Mouse (Mus musculus) lung, postnatal 0 days (tissue): ENCODE data around the gene Ces1a. TPM values are rescaled to one million over a fixed set of nuclear protein-coding genes. Genes with fewer than 3 reads are reported as not detected.

Experiments used
- ATAC-seq: fragments of 200-750 bp; cut with Nextera tagmentation; 2 replicates; pipeline ENCODE4 v1.8.0; 2017; ENCODE audit warnings: moderate library complexity
- DNase-seq: peaks from one replicate; pipeline ENCODE4 v3.0.0-alpha.2; 2016; ENCODE audit warnings: low spot score
- H3K27ac ChIP-seq: fragments of 300-500 bp; sonication (generic); 2 replicates; pipeline ENCODE4 v1.5.1; 2014; ENCODE audit warnings: antibody characterized with exemption, mild to moderate bottlenecking, low read length, mixed read lengths
- H3K27me3 ChIP-seq: fragments of 300-500 bp; sonication (generic); replicated peaks from 2 replicates; pipeline ENCODE4 v1.6.1; 2014; ENCODE audit warnings: low read length, mixed read lengths; ENCODE audit not compliant: insufficient read depth
- H3K36me3 ChIP-seq: fragments of 300-500 bp; sonication (generic); 2 replicates; pipeline ENCODE4 v1.6.1; 2014; ENCODE audit warnings: low read length, mixed read lengths; ENCODE audit not compliant: insufficient read depth
- H3K4me1 ChIP-seq: fragments of 300-500 bp; sonication (generic); 2 replicates; pipeline ENCODE4 v1.6.1; 2014; ENCODE audit warnings: antibody characterized with exemption, low read depth, low read length, mixed read lengths; ENCODE audit not compliant: insufficient read depth
- H3K4me2 ChIP-seq: fragments of 300-500 bp; sonication (generic); replicated peaks from 2 replicates; pipeline ENCODE4 v1.6.1; 2014; ENCODE audit warnings: low read depth, mild to moderate bottlenecking, low read length, moderate library complexity, mixed read lengths
- H3K4me3 ChIP-seq: fragments of 300-500 bp; sonication (generic); 2 replicates; pipeline ENCODE4 v1.5.1; 2014; ENCODE audit warnings: low read depth, low read length
- H3K9ac ChIP-seq: fragments of 300-500 bp; sonication (generic); replicated peaks from 2 replicates; pipeline ENCODE4 v1.6.1; 2014; ENCODE audit warnings: low read depth, mild to moderate bottlenecking
- H3K9me3 ChIP-seq: fragments of 300-500 bp; sonication (generic); 2 replicates; pipeline ENCODE4 v1.6.1; 2016; ENCODE audit warnings: low read length, mixed read lengths
- CTCF ChIP-seq: IDR thresholded peaks from 2 replicates; pipeline ENCODE4 v1.5.1; 2016; ENCODE audit warnings: antibody characterized with exemption, mild to moderate bottlenecking
- EP300 ChIP-seq: IDR thresholded peaks from 2 replicates; pipeline ENCODE4 v1.6.1; 2016; ENCODE audit warnings: antibody characterized with exemption, mild to moderate bottlenecking, control low read depth
- WGBS: fragments of 180-500 bp; shearing (Covaris S2); extraction: QIAGEN DNeasy Blood & Tissue Kit; methylation state at CpG from one replicate; pipeline ENCODE4 v1.1.7; 2014; 5-methylcytosine and 5-hydroxymethylcytosine counted together
- polyA plus RNA-seq: library from polyadenylated mRNA; unstranded; fragments of >200 nt; fragmentation: Nextera tagmentation; extraction: Ambion mirVana; gene quantifications from 2 replicates; pipeline ENCODE4 v1.2.1, GENCODE M21; 2015

Ces1a gene
- polyA plus RNA-seq, 1 experiment from 2014 or later, result not detected

DNA sequence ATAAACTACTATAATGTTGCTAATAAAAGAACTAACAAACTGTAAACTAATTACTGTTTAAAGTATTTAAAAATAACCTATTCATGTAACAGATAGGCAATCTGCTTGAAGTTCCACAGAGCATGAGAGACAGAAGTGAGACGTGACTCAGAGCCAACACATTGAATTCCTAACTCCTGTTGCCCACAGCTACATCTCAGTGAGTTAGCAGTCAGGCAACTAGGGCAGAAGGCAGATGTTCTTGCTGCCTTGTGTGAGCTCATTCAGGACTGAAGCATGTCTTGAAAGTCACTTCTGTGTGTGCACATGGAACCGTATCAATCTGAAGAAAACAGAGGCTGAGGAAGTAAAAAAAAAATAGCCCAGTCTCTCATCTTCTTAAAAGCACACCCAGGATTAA, 7.7 kb downstream of the Ces1a start:
- Histone ChIP-seq H3K4me2 (no peak overlapping the region), H3K27me3 (no peaks in the 10 kb centered on the region), H3K27ac (no peak overlapping the region), H3K9me3 (no peaks in the 10 kb centered on the region), H3K36me3 (no peaks in the 10 kb centered on the region), H3K4me1 (no peaks in the 10 kb centered on the region), H3K9ac (no peak overlapping the region), H3K4me3 (no peak overlapping the region)
- TF ChIP-seq EP300, result no peak
- TF ChIP-seq CTCF, result no peak
- DNase-seq, result no peak
- WGBS, result 43% methylated on average over 2 of the region's 2 CpGs
- ATAC-seq, result no peak

- Histone ChIP-seq H3K27me3 (no peaks in the 10 kb centered on the region), H3K4me2 (no peak overlapping the region), H3K27ac (no peak overlapping the region), H3K4me3 (no peak overlapping the region), H3K9ac (no peak overlapping the region), H3K4me1 (no peaks in the 10 kb centered on the region), H3K36me3 (no peaks in the 10 kb centered on the region), H3K9me3 (no peaks in the 10 kb centered on the region)
- ATAC-seq, result no peak
- WGBS, result 8% methylated on average over 2 of the region's 2 CpGs
- DNase-seq, result no peak
- TF ChIP-seq EP300 (no peak), CTCF (no peak)
Observed at GRCm38 (mm10) chr8:93038831-93039230, 9.2 kb downstream of the Ces1a start.

- Histone ChIP-seq H3K27me3 (no peaks in the 10 kb centered on the region), H3K36me3 (no peaks in the 10 kb centered on the region), H3K9ac (no peak overlapping the region), H3K9me3 (no peaks in the 10 kb centered on the region), H3K4me3 (no peak overlapping the region), H3K27ac (no peak overlapping the region), H3K4me1 (no peaks in the 10 kb centered on the region), H3K4me2 (no peak overlapping the region)
- no peak for ATAC-seq
- DNase-seq, result no peak
- 68% methylated on average over 2 of the region's 2 CpGs for WGBS
- TF ChIP-seq CTCF, result no peak
- no peak for TF ChIP-seq EP300
Observed at GRCm38 (mm10) chr8:93030664-93031063, 17.3 kb downstream of the Ces1a start.

GRCm38 (mm10) chr8:93021738-93022137, 26.3 kb downstream of the Ces1a start:
- Histone ChIP-seq H3K4me2 (no peak overlapping the region), H3K4me1 (no peaks in the 10 kb centered on the region), H3K9me3 (no peaks in the 10 kb centered on the region), H3K27me3 (no peaks in the 10 kb centered on the region), H3K36me3 (no peaks in the 10 kb centered on the region), H3K27ac (no peak overlapping the region), H3K4me3 (no peak overlapping the region), H3K9ac (no peak overlapping the region)
- WGBS, result 59% methylated on average over 5 of the region's 5 CpGs
- DNase-seq, result no peak
- TF ChIP-seq CTCF, result no peak; the same call in 1 of the 2 replicates
- TF ChIP-seq EP300, result no peak
- ATAC-seq, result no peak

GRCm38 (mm10) chr8:93014300-93014699, 33.7 kb downstream of the Ces1a start:
- no peak for DNase-seq
- TF ChIP-seq EP300, result no peak
- TF ChIP-seq CTCF, result no peak
- Histone ChIP-seq H3K9me3 (no peaks in the 10 kb centered on the region), H3K27me3 (no peaks in the 10 kb centered on the region), H3K4me2 (no peak overlapping the region), H3K4me1 (no peaks in the 10 kb centered on the region), H3K4me3 (no peak overlapping the region), H3K27ac (no peak overlapping the region), H3K36me3 (no peaks in the 10 kb centered on the region), H3K9ac (no peak overlapping the region)
- ATAC-seq, result no peak
- 51% methylated on average over 4 of the region's 4 CpGs for WGBS

GRCm38 (mm10) chr8:93012226-93012625, 35.8 kb downstream of the Ces1a start:
- H3K4me3 ChIP-seq, result no peak overlapping the region
- H3K4me1 ChIP-seq, result no peaks in the 10 kb centered on the region
- DNase-seq, result no peak
- H3K4me2 ChIP-seq, result no peak overlapping the region
- no peaks in the 10 kb centered on the region for H3K36me3 ChIP-seq
- H3K27ac ChIP-seq, result no peak overlapping the region
- no peaks in the 10 kb centered on the region for H3K27me3 ChIP-seq
- no peak overlapping the region for H3K9ac ChIP-seq
- no peaks in the 10 kb centered on the region for H3K9me3 ChIP-seq
- WGBS, result 77% methylated on average over 6 of the region's 6 CpGs
- TF ChIP-seq EP300 (no peak), CTCF (peak; percentile 47)
- ATAC-seq, result no peak

- ATAC-seq, result peak; percentile 64
- H3K9ac ChIP-seq, result no peak overlapping the region
- no peak for TF ChIP-seq EP300
- TF ChIP-seq CTCF, result peak; percentile 97
- H3K4me1 ChIP-seq, result no peaks in the 10 kb centered on the region
- H3K27me3 ChIP-seq, result no peaks in the 10 kb centered on the region
- no peaks in the 10 kb centered on the region for H3K9me3 ChIP-seq
- H3K4me3 ChIP-seq, result no peak overlapping the region
- 7% methylated on average over 9 of the region's 9 CpGs for WGBS
- H3K36me3 ChIP-seq, result no peaks in the 10 kb centered on the region
- H3K27ac ChIP-seq, result no peak overlapping the region
- H3K4me2 ChIP-seq, result no peak overlapping the region
- DNase-seq, result peak; percentile 70
Observed at GRCm38 (mm10) chr8:93011439-93011838, 36.6 kb downstream of the Ces1a start.
